Mouse (Mus musculus): ENCODE measurements around the gene Srrd. TPM values are rescaled to one million over a fixed set of nuclear protein-coding genes. Genes with fewer than 3 reads are reported as not detected.

Srrd gene
- polyA plus RNA-seq, 1 experiment, result 14.1 TPM

DNA sequence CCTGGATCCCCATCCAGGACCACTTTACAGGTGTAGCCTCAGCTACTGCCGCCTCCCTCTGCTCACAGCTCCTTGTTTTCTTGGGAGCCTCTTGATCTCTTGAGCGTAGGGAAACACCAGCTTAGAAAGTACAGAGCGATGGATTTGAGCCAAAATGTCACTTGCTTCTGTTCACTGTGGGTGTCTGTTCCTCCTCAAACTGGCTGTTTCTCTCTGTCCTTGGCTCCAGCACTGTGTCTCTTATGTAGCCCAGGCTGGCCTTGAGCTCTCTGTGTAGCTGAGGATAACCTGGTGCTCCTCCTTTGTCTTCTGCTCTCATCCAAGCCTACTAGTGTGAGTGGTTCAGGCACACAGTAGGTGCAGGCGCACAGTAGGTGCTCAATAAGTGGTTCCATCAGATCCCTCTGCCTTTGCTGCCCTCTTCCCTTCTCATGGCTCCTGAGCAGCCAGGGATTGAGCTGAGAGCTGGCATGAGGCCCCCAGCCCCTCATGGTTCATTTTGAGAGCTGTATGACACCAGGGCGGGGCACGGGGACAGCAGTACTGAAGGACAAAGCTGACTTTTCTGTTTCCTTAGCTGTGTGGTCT is 42.0 kb downstream of the Srrd start:
- Histone ChIP-seq H3K27ac (ENCODE audit: control insufficient read depth, insufficient read depth, low read depth, low read length, poor library complexity) (no peak overlapping the region), H3K4me3 (replicated peaks; ENCODE audit: control insufficient read depth, low read depth, low read length) (no peak overlapping the region), H3K4me1 (ENCODE audit: control insufficient read depth, insufficient read depth, low read length) (peaks cover 24% of the 10 kb centered on the region)
- WGBS, result 77% methylated on average over 6 of the region's 6 CpGs
- no peak for TF ChIP-seq POLR2A (IDR thresholded peaks at IDR 0.05; ENCODE audit: borderline replicate concordance, control insufficient read depth, low read depth, low read length)
- TF ChIP-seq CTCF (IDR thresholded peaks at IDR 0.05; ENCODE audit: control insufficient read depth, insufficient read depth, low read length), result no peak

DNA sequence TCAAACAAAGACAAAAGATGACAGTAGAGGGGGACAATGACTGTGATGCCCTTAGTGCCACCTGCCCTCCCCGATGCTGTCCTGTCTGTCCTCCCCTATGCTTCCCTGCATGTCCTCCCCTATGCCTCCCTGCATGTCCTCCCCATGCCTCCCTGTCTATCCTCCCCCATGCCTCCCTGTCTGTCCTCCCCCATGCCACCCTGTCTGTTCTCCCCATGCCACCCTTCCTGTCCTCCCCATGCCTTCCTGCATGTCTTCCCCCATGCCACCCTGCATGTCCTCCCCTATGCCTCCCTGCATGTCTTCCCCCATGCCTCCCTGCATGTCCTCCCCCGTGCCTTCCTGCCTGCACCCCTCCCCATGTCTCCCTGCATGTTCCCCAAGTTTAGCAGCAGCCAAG is 42.7 kb downstream of the Srrd start:
- H3K4me1 ChIP-seq (ENCODE audit: control insufficient read depth, insufficient read depth, low read length), result peaks cover 24% of the 10 kb centered on the region
- TF ChIP-seq CTCF (IDR thresholded peaks at IDR 0.05; ENCODE audit: control insufficient read depth, insufficient read depth, low read length) (no peak), POLR2A (IDR thresholded peaks at IDR 0.05; ENCODE audit: borderline replicate concordance, control insufficient read depth, low read depth, low read length) (no peak)
- H3K4me3 ChIP-seq (replicated peaks; ENCODE audit: control insufficient read depth, low read depth, low read length), result no peak overlapping the region
- no peak overlapping the region for H3K27ac ChIP-seq (ENCODE audit: control insufficient read depth, insufficient read depth, low read depth, low read length, poor library complexity)
- 57% methylated on average over 2 of the region's 2 CpGs for WGBS

DNA sequence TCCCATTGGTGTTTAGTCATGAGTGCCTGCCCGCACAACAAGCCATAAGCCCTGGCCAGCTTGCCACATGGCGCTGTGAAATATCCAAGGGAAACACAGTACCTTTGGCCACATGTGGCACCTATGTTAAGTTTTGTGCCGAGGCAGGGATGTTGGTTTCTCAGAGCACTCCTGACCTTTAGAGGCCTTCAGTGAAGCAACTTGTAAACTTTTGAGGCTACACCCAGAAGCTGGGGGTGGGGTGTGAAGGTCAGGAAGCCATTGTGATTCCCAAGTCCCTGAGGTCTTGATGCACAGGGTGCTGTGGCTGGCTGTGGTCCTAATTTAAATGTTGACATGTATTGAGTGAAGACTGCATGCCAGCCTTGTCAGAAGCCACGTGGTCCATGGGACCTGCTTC is 43.4 kb downstream of the Srrd start:
- no peak overlapping the region for H3K4me3 ChIP-seq (replicated peaks; ENCODE audit: control insufficient read depth, low read depth, low read length)
- H3K4me1 ChIP-seq (ENCODE audit: control insufficient read depth, insufficient read depth, low read length), result peaks cover 24% of the 10 kb centered on the region
- TF ChIP-seq CTCF (IDR thresholded peaks at IDR 0.05; ENCODE audit: control insufficient read depth, insufficient read depth, low read length), result no peak
- 75% methylated on average over 4 of the region's 4 CpGs for WGBS
- peak overlapping the region; percentile 20; the same call in 1 of the 2 replicates for H3K27ac ChIP-seq (ENCODE audit: control insufficient read depth, insufficient read depth, low read depth, low read length, poor library complexity)

DNA sequence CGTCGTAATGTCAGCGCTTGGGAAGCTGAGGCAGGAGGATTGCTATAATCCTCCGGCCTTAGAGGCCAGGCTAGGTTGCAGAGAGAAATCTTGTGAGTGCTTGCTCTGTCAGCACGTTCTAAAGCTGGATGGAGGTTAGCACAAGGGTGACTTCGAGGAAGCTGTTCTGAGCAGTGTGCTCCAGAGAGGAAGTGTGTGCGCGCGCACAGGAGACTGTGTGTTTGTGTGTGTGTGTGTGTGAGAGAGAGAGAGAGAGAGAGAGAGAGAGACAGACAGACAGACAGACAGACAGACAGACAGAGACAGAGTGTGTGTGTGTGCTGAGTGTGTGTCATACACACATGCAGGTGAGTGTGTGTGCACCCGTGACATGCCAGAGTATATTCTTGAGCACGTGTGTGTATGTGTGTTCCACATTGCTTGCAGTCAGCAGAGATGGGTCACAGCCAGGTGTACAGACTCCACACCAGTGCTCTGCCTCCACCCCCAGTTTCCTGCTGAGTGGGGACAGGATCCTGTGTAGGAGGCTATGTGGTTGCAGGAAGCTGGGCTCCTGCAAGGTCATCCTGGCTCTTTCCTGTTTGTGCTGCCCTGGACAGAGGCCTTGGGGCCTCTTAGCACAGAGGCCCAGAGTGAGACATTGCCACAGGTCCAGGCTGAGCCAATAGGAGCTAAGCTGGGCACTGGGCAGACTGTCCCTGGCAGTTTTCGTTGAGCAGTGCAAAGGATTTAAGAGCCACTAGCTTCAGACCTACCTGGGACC is 44.4 kb downstream of the Srrd start:
- 29% methylated on average over 12 of the region's 12 CpGs for WGBS
- peaks cover 26% of the 10 kb centered on the region for H3K4me1 ChIP-seq (ENCODE audit: control insufficient read depth, insufficient read depth, low read length)
- TF ChIP-seq CTCF (IDR thresholded peaks at IDR 0.05; ENCODE audit: control insufficient read depth, insufficient read depth, low read length), result no peak
- TF ChIP-seq POLR2A (IDR thresholded peaks at IDR 0.05; ENCODE audit: borderline replicate concordance, control insufficient read depth, low read depth, low read length), result no peak
- no peak overlapping the region for H3K4me3 ChIP-seq (replicated peaks; ENCODE audit: control insufficient read depth, low read depth, low read length)
- peak overlapping the region; percentile 20; the same call in 1 of the 2 replicates for H3K27ac ChIP-seq (ENCODE audit: control insufficient read depth, insufficient read depth, low read depth, low read length, poor library complexity)

DNA sequence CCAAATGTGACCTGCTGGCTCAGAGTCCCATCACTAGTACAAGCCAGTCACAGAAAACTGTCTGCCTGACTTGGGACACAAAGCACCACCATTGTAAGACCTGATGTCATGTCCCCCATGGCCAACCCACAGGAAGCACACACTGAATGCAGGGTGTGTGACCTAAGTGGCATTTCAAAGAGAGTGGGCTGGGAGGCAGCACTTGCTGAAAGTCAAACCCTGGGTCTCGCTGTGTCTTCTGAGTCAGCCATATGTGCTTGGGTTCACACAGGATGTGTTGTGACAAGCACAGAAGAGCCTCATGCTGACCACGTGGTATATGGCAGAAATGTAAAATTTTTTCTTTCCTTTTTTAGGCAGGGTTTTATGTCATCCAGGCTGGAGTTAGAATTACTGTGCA is 45.6 kb downstream of the Srrd start:
- WGBS, result 11% methylated on average over 2 of the region's 2 CpGs
- Histone ChIP-seq H3K4me1 (ENCODE audit: control insufficient read depth, insufficient read depth, low read length) (peaks cover 26% of the 10 kb centered on the region), H3K27ac (ENCODE audit: control insufficient read depth, insufficient read depth, low read depth, low read length, poor library complexity) (peak overlapping the region; percentile 59), H3K4me3 (replicated peaks; ENCODE audit: control insufficient read depth, low read depth, low read length) (no peak overlapping the region)
- TF ChIP-seq POLR2A (IDR thresholded peaks at IDR 0.05; ENCODE audit: borderline replicate concordance, control insufficient read depth, low read depth, low read length), result no peak
- no peak for TF ChIP-seq CTCF (IDR thresholded peaks at IDR 0.05; ENCODE audit: control insufficient read depth, insufficient read depth, low read length)

DNA sequence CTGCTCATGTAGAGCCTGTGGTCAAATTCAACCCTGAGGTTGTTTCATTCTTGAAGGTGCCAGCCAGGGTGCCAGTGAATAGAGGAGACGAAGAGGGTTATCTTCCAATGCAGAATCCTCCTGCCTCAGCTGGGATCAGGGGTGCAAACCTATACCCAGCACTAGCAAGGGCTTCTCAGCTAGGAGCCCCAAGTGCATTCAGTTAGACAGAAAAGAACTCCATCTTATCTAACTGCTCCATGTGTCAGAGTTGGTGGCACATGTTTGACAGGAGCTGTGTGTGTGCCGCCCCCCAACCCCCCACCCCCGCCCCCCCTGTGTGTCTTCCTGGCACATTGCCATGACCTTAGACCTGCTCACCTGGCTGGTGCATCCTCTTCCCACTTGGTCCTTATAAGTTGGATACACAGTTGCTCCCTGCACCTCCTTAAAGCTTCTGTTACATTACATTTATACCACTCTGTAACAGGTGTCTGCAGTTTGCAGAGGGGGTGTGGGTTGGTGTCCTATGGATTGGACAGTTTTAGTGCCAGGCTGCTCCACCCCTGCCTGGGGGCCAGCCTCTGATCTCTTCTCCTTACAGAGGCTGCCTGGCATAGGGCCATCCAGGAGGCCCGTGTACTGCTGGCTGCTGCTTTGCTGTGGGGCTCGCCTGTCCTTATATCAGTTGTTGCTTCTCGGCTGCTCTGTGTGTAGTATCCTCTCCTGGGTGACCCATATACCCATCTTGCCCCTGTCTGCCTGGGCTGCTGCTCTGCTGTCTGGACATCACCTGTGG is 46.2 kb downstream of the Srrd start:
- peak overlapping the region; percentile 59 for H3K27ac ChIP-seq (ENCODE audit: control insufficient read depth, insufficient read depth, low read depth, low read length, poor library complexity)
- no peak overlapping the region for H3K4me3 ChIP-seq (replicated peaks; ENCODE audit: control insufficient read depth, low read depth, low read length)
- TF ChIP-seq CTCF (IDR thresholded peaks at IDR 0.05; ENCODE audit: control insufficient read depth, insufficient read depth, low read length) (no peak), POLR2A (IDR thresholded peaks at IDR 0.05; ENCODE audit: borderline replicate concordance, control insufficient read depth, low read depth, low read length) (no peak)
- 32% methylated on average over 6 of the region's 6 CpGs for WGBS
- peaks cover 26% of the 10 kb centered on the region for H3K4me1 ChIP-seq (ENCODE audit: control insufficient read depth, insufficient read depth, low read length)

DNA sequence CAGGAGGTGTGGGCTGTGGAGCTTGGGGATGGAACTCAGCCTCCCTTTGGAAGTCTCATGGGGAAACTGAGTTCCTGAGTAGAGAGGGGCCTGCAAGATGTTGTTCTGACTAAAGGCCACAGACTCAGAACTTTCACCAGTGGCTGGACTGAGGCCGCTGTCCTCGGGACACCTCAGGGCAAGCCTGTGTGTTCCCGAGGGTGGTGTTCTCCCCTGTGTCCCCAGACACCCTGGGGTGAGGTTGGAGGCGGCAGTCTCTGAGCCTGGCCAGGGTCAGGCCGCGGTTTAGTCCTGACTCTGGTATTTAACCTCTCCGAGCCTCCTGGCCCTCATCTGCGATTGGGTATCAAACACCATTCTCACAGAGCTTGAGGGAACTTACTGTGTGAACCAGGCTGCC is 47.3 kb downstream of the Srrd start:
- Histone ChIP-seq H3K4me3 (replicated peaks; ENCODE audit: control insufficient read depth, low read depth, low read length) (no peak overlapping the region), H3K4me1 (ENCODE audit: control insufficient read depth, insufficient read depth, low read length) (peaks cover 24% of the 10 kb centered on the region), H3K27ac (ENCODE audit: control insufficient read depth, insufficient read depth, low read depth, low read length, poor library complexity) (no peak overlapping the region)
- TF ChIP-seq CTCF (IDR thresholded peaks at IDR 0.05; ENCODE audit: control insufficient read depth, insufficient read depth, low read length), result no peak
- no peak for TF ChIP-seq POLR2A (IDR thresholded peaks at IDR 0.05; ENCODE audit: borderline replicate concordance, control insufficient read depth, low read depth, low read length)
- WGBS, result 77% methylated on average over 8 of the region's 8 CpGs

DNA sequence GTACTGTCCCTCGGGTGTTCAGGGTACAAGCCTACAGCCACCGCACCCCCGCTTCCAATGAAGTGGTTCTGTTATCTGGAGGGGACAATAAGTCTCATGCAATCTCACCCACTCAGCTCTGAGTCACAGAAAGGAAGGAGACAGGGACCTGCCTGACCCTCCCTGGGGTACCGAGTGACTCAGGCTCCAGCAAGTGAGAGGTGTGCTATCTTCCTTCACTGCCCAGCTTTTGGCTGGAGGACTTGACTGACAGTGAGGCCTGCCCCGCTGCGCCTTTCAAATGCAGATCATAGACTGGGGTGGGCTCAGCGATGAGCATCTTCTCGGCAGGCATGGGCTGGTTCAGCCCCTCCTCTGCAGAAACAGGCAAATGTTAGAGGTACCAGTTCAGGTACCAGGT is 47.7 kb downstream of the Srrd start:
- peaks cover 22% of the 10 kb centered on the region for H3K4me1 ChIP-seq (ENCODE audit: control insufficient read depth, insufficient read depth, low read length)
- H3K27ac ChIP-seq (ENCODE audit: control insufficient read depth, insufficient read depth, low read depth, low read length, poor library complexity), result no peak overlapping the region
- 50% methylated on average over 8 of the region's 8 CpGs for WGBS
- no peak for TF ChIP-seq POLR2A (IDR thresholded peaks at IDR 0.05; ENCODE audit: borderline replicate concordance, control insufficient read depth, low read depth, low read length)
- TF ChIP-seq CTCF (IDR thresholded peaks at IDR 0.05; ENCODE audit: control insufficient read depth, insufficient read depth, low read length), result no peak
- H3K4me3 ChIP-seq (replicated peaks; ENCODE audit: control insufficient read depth, low read depth, low read length), result no peak overlapping the region
